Mouse (Mus musculus): Measurements from ENCODE around the gene Olig1. TPM values are rescaled to one million over a fixed set of nuclear protein-coding genes. Genes with fewer than 3 reads are reported as not detected.

The Olig1 gene
- polyA plus RNA-seq, 1 experiment from 2014 or later: 0.04 TPM

- no peak overlapping the region for H3K4me2 ChIP-seq (replicated peaks; ENCODE audit: low read depth)
- no peak overlapping the region for H3K9ac ChIP-seq (ENCODE audit: low read length)
- ATAC-seq (ENCODE audit: low FRiP score, low TSS enrichment): no peak
- H3K27me3 ChIP-seq (ENCODE audit: control insufficient read depth, insufficient read depth, low read length): no peaks in the 10 kb centered on the region
- no peak for DNase-seq (ENCODE audit: low spot score)
- H3K4me1 ChIP-seq (replicated peaks; ENCODE audit: control insufficient read depth, insufficient read depth): no peaks in the 10 kb centered on the region
- no peak overlapping the region for H3K4me3 ChIP-seq (ENCODE audit: low read depth, low read length)
- TF ChIP-seq EP300 (optimal IDR thresholded peaks at IDR 0.05) (no peak), CTCF (IDR thresholded peaks at IDR 0.05; ENCODE audit: low read depth) (no peak)
- H3K27ac ChIP-seq (replicated peaks): no peak overlapping the region
- 48% methylated on average over 6 of the region's 7 CpGs for WGBS
- no peaks in the 10 kb centered on the region for H3K36me3 ChIP-seq (ENCODE audit: control insufficient read depth, insufficient read depth, low read length)
- no peaks in the 10 kb centered on the region for H3K9me3 ChIP-seq (ENCODE audit: control insufficient read depth, low read length)
These were observed 43.3 kb downstream of the Olig1 start for GRCm38 (mm10) chr16:91312921-91313320.

GRCm38 (mm10) chr16:91314114-91314775 lies 44.7 kb downstream of the Olig1 start:
- ATAC-seq (ENCODE audit: low FRiP score, low TSS enrichment): 0 out of 2 replicates have a peak, but pooled peaks have one; percentile 45

GRCm38 (mm10) chr16:91320191-91320590 lies 50.6 kb downstream of the Olig1 start:
- no peak overlapping the region for H3K4me3 ChIP-seq (ENCODE audit: low read depth, low read length)
- H3K4me1 ChIP-seq (replicated peaks; ENCODE audit: control insufficient read depth, insufficient read depth): no peaks in the 10 kb centered on the region
- H3K9me3 ChIP-seq (ENCODE audit: control insufficient read depth, low read length): no peaks in the 10 kb centered on the region
- H3K9ac ChIP-seq (ENCODE audit: low read length): no peak overlapping the region
- H3K27ac ChIP-seq (replicated peaks): no peak overlapping the region
- DNase-seq (ENCODE audit: low spot score) (no peak), ATAC-seq (ENCODE audit: low FRiP score, low TSS enrichment) (no peak)
- H3K36me3 ChIP-seq (ENCODE audit: control insufficient read depth, insufficient read depth, low read length): no peaks in the 10 kb centered on the region
- H3K4me2 ChIP-seq (replicated peaks; ENCODE audit: low read depth): no peak overlapping the region
- no peak for TF ChIP-seq CTCF (IDR thresholded peaks at IDR 0.05; ENCODE audit: low read depth)
- TF ChIP-seq EP300 (optimal IDR thresholded peaks at IDR 0.05): no peak
- H3K27me3 ChIP-seq (ENCODE audit: control insufficient read depth, insufficient read depth, low read length): no peaks in the 10 kb centered on the region
- 58% methylated on average over 10 of the region's 10 CpGs for WGBS

More at GRCm38 (mm10) chr16:91314114-91314775, 44.7 kb downstream of the Olig1 start:
- H3K27me3 ChIP-seq (ENCODE audit: control insufficient read depth, insufficient read depth, low read length): no peaks in the 10 kb centered on the region
- 6% methylated on average over 19 of the region's 19 CpGs for WGBS
- H3K9ac ChIP-seq (ENCODE audit: low read length): no peak overlapping the region
- peak overlapping the region; percentile 18; the same call in 1 of the 2 replicates for H3K4me2 ChIP-seq (replicated peaks; ENCODE audit: low read depth)
- no peaks in the 10 kb centered on the region for H3K9me3 ChIP-seq (ENCODE audit: control insufficient read depth, low read length)
- no peak overlapping the region for H3K4me3 ChIP-seq (ENCODE audit: low read depth, low read length)
- H3K36me3 ChIP-seq (ENCODE audit: control insufficient read depth, insufficient read depth, low read length): no peaks in the 10 kb centered on the region
- no peaks in the 10 kb centered on the region for H3K4me1 ChIP-seq (replicated peaks; ENCODE audit: control insufficient read depth, insufficient read depth)
- TF ChIP-seq CTCF (IDR thresholded peaks at IDR 0.05; ENCODE audit: low read depth) (peak; percentile 80), EP300 (optimal IDR thresholded peaks at IDR 0.05) (no peak)
- H3K27ac ChIP-seq (replicated peaks): no peak overlapping the region
- DNase-seq (ENCODE audit: low spot score): peak; percentile 82

- no peak overlapping the region for H3K4me3 ChIP-seq (ENCODE audit: low read depth, low read length)
- H3K9me3 ChIP-seq (ENCODE audit: control insufficient read depth, low read length): no peaks in the 10 kb centered on the region
- 66% methylated on average over 15 of the region's 15 CpGs for WGBS
These were observed 51.0 kb downstream of the Olig1 start for GRCm38 (mm10) chr16:91320608-91321007.

More at GRCm38 (mm10) chr16:91320608-91321007, 51.0 kb downstream of the Olig1 start:
- Histone ChIP-seq H3K4me2 (replicated peaks; ENCODE audit: low read depth) (no peak overlapping the region), H3K27ac (replicated peaks) (no peak overlapping the region), H3K27me3 (ENCODE audit: control insufficient read depth, insufficient read depth, low read length) (no peaks in the 10 kb centered on the region), H3K9ac (ENCODE audit: low read length) (no peak overlapping the region), H3K36me3 (ENCODE audit: control insufficient read depth, insufficient read depth, low read length) (no peaks in the 10 kb centered on the region), H3K4me1 (replicated peaks; ENCODE audit: control insufficient read depth, insufficient read depth) (no peaks in the 10 kb centered on the region)
- no peak for TF ChIP-seq CTCF (IDR thresholded peaks at IDR 0.05; ENCODE audit: low read depth)
- TF ChIP-seq EP300 (optimal IDR thresholded peaks at IDR 0.05): no peak
- ATAC-seq (ENCODE audit: low FRiP score, low TSS enrichment) (no peak), DNase-seq (ENCODE audit: low spot score) (no peak)

Other genes with a start within 250 kb of the Olig1 start
- gene Paxbp1, start 225.2 kb upstream of the Olig1 start, polyA plus RNA-seq (2015; fragmentation: Nextera tagmentation; extraction: Ambion mirVana): 13.8 and 15.0 TPM in 2 replicates
- 0.04 and 0.10 TPM in 2 replicates for gene 4932438H23Rik, start 174.7 kb upstream of the Olig1 start, polyA plus RNA-seq (2015; fragmentation: Nextera tagmentation; extraction: Ambion mirVana)
- gene Olig2, start 44.3 kb upstream of the Olig1 start, polyA plus RNA-seq (2015; fragmentation: Nextera tagmentation; extraction: Ambion mirVana): not detected in 2 replicates
- gene Ifnar2, start 103.0 kb downstream of the Olig1 start, polyA plus RNA-seq (2015; fragmentation: Nextera tagmentation; extraction: Ambion mirVana): 29.4 and 33.4 TPM in 2 replicates
- not detected in 2 replicates for gene Gm21970, start 121.9 kb downstream of the Olig1 start, polyA plus RNA-seq (2015; fragmentation: Nextera tagmentation; extraction: Ambion mirVana)
- gene Il10rb, start 136.4 kb downstream of the Olig1 start, polyA plus RNA-seq (2015; fragmentation: Nextera tagmentation; extraction: Ambion mirVana): 52.3 and 55.4 TPM in 2 replicates
- 18.3 and 19.2 TPM in 2 replicates for gene Ifnar1, start 215.5 kb downstream of the Olig1 start, polyA plus RNA-seq (2015; fragmentation: Nextera tagmentation; extraction: Ambion mirVana)